Mouse (Mus musculus): ENCODE data around the gene Fam229a. TPM values are rescaled to one million over a fixed set of nuclear protein-coding genes. Genes with fewer than 3 reads are reported as not detected.

Gene Fam229a
- polyA plus RNA-seq, 1 experiment from 2014 or later = not detected

DNA sequence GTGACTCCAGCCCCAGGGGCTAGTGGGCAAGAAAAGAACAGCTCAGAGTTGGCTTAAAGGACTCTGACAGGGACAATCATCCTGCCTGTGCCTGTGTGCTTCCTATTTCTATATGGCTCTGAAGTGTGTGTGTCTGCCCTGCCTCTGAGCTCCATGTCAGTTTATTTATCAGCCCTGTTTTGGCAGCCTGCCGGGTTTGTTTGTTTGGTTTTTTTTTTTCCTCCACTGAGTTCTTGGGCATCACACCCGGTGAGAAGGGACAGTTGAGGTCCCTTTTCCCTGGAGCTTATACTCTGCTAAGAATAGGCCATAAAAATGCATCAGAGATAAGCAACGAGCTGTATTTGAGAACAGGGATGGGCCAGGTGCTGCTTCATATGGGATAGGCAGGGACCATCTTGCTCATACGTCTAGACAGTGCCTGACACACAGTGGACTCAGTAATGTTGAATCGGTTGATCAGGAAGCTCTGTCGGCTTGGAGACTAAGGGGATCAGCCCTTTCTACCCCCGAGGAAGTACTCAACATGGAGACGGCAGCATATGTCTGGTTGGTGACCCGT lies 11.4 kb downstream of the Fam229a start:
- Histone ChIP-seq H3K4me1 (ENCODE audit: control insufficient read depth, insufficient read depth, low read length) (peaks cover 12% of the 10 kb centered on the region), H3K4me3 (replicated peaks; ENCODE audit: low read length) (no peak overlapping the region), H3K9ac (ENCODE audit: low read length) (no peak overlapping the region), H3K36me3 (ENCODE audit: control insufficient read depth, insufficient read depth, low read length) (no peaks in the 10 kb centered on the region), H3K4me2 (ENCODE audit: low read depth, low read length) (no peak overlapping the region), H3K27ac (ENCODE audit: low read length) (peak overlapping the region; percentile 43; the same call in 1 of the 2 replicates), H3K27me3 (ENCODE audit: control insufficient read depth, insufficient read depth, low read length) (no peaks in the 10 kb centered on the region), H3K9me3 (replicated peaks; ENCODE audit: control insufficient read depth, low read length) (no peaks in the 10 kb centered on the region)
- ATAC-seq (ENCODE audit: insufficient read depth, low FRiP score) = no peak
- 42% methylated on average over 9 of the region's 9 CpGs for WGBS

DNA sequence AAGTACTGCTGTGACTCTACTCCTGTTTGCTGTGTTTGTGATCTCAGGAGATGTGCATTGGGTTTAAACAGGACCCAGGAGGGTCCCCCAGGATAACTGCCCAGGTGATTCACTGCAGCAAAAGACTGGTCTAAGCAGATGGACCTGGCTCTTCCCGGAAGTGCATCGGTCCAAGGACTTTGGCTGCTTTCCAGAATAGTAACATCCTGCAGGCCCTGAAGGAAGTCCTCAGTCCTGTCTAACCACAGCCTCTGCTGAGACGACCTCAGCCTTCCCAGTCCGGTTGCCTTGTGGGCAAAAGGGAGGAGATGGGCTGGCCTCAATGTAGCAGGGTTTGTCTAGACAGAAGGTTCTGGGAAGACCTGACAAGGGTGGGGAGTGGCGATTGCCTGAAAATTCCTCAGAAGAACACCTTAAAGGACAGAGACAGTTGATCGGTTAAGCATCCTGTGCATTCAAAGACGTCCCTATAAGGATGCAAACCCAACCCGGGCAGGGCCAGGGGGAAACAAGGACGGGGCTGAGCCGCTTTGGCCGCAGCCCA lies 12.0 kb downstream of the Fam229a start:
- no peaks in the 10 kb centered on the region for H3K36me3 ChIP-seq (ENCODE audit: control insufficient read depth, insufficient read depth, low read length)
- no peak overlapping the region for H3K4me3 ChIP-seq (replicated peaks; ENCODE audit: low read length)
- WGBS = 52% methylated on average over 11 of the region's 11 CpGs
- no peak overlapping the region for H3K9ac ChIP-seq (ENCODE audit: low read length)
- H3K4me2 ChIP-seq (ENCODE audit: low read depth, low read length) = no peak overlapping the region
- no peaks in the 10 kb centered on the region for H3K9me3 ChIP-seq (replicated peaks; ENCODE audit: control insufficient read depth, low read length)
- no peaks in the 10 kb centered on the region for H3K27me3 ChIP-seq (ENCODE audit: control insufficient read depth, insufficient read depth, low read length)
- H3K27ac ChIP-seq (ENCODE audit: low read length) = peak overlapping the region; percentile 43; the same call in 1 of the 2 replicates
- ATAC-seq (ENCODE audit: insufficient read depth, low FRiP score) = no peak
- peaks cover 15% of the 10 kb centered on the region for H3K4me1 ChIP-seq (ENCODE audit: control insufficient read depth, insufficient read depth, low read length)

DNA sequence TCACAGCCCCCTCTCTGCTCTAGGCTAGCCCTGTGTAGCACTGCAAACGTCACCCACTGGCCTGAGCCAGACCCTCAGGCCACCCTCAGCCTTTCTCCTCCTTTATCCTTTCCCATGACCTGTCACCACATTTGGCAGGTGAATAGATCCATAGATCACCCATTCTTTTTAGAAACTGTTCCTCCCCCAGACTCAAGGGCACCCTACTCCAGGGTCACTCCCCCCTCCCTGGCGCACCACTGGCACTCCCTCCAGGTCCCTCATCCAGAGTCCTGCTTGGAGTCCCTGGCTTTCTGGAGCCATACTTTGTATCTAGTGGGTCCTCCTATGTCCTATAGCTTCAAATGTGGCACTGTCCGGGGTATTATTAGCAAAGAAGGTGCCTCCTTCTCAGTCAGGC lies 14.5 kb downstream of the Fam229a start:
- 83% methylated on average over 3 of the region's 3 CpGs for WGBS
- Histone ChIP-seq H3K4me3 (replicated peaks; ENCODE audit: low read length) (no peak overlapping the region), H3K27ac (ENCODE audit: low read length) (no peak overlapping the region), H3K9ac (ENCODE audit: low read length) (no peak overlapping the region), H3K4me1 (ENCODE audit: control insufficient read depth, insufficient read depth, low read length) (peaks cover 21% of the 10 kb centered on the region), H3K9me3 (replicated peaks; ENCODE audit: control insufficient read depth, low read length) (no peaks in the 10 kb centered on the region), H3K27me3 (ENCODE audit: control insufficient read depth, insufficient read depth, low read length) (no peaks in the 10 kb centered on the region), H3K4me2 (ENCODE audit: low read depth, low read length) (no peak overlapping the region), H3K36me3 (ENCODE audit: control insufficient read depth, insufficient read depth, low read length) (no peaks in the 10 kb centered on the region)
- ATAC-seq (ENCODE audit: insufficient read depth, low FRiP score) = no peak

DNA sequence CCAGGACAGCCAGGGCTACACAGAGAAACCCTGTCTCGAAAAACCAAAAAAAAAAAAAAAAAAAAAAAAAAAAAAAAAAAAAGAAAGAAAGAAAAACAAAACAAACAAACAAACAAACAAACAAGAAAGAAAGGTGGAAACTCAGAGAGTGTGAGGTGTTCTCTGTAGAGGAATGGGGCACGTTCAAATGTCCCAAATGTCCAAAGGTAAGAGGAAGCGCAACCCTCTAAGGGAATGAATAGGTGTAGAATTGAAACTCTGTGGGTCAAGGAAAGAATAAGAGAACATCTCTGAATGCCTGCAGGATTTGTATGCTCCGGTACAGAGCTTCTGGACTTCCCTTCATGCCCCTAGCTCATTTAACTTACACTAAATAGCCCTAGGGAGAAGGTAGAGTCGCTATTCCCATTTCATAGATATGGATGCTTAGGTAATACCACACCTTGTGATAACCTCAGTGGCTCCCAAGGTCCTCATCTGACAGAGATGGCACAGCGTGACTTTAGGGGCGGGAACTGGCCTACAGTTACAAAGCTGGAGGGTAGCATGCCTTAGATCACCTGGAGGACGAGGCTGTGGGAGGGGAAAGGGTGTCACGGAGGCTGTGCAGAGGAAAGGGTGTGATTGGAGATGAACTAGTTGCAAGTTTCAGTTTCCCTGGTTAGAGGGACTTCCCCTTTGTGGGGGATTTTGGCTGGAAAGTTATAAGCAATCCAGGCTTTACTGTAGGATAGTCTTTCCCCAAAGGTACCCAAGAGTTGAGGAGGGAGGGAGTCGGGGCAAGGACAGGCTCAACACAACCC lies 16.6 kb downstream of the Fam229a start:
- peaks cover 11% of the 10 kb centered on the region; the same call in 1 of the 2 replicates for H3K4me1 ChIP-seq (ENCODE audit: control insufficient read depth, insufficient read depth, low read length)
- no peak for ATAC-seq (ENCODE audit: insufficient read depth, low FRiP score)
- no peak overlapping the region for H3K4me2 ChIP-seq (ENCODE audit: low read depth, low read length)
- H3K36me3 ChIP-seq (ENCODE audit: control insufficient read depth, insufficient read depth, low read length) = no peaks in the 10 kb centered on the region
- H3K4me3 ChIP-seq (replicated peaks; ENCODE audit: low read length) = no peak overlapping the region
- no peaks in the 10 kb centered on the region for H3K9me3 ChIP-seq (replicated peaks; ENCODE audit: control insufficient read depth, low read length)
- 0 out of 2 replicates have a peak overlapping the region, but pooled peaks have one; percentile 10 for H3K9ac ChIP-seq (ENCODE audit: low read length)
- WGBS = 49% methylated on average over 9 of the region's 10 CpGs
- H3K27ac ChIP-seq (ENCODE audit: low read length) = no peak overlapping the region
- no peaks in the 10 kb centered on the region for H3K27me3 ChIP-seq (ENCODE audit: control insufficient read depth, insufficient read depth, low read length)

DNA sequence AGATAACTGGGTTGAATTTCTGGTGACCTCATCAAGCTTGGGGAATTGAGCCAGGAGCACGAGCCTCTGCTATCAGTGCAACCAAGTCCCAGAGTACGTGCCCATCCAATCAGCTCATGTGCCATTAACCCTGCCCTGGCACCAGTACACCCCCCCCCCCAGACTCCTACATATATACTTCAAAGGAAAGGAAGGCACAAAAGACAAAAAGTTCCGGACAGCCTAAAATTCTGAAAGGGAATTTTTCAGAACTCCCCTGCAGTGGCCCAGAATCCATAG lies 17.2 kb downstream of the Fam229a start:
- Histone ChIP-seq H3K27me3 (ENCODE audit: control insufficient read depth, insufficient read depth, low read length) (no peaks in the 10 kb centered on the region), H3K36me3 (ENCODE audit: control insufficient read depth, insufficient read depth, low read length) (no peaks in the 10 kb centered on the region), H3K4me1 (ENCODE audit: control insufficient read depth, insufficient read depth, low read length) (peaks cover 12% of the 10 kb centered on the region), H3K4me3 (replicated peaks; ENCODE audit: low read length) (no peak overlapping the region), H3K4me2 (ENCODE audit: low read depth, low read length) (no peak overlapping the region), H3K27ac (ENCODE audit: low read length) (no peak overlapping the region), H3K9me3 (replicated peaks; ENCODE audit: control insufficient read depth, low read length) (no peaks in the 10 kb centered on the region), H3K9ac (ENCODE audit: low read length) (no peak overlapping the region)
- no peak for ATAC-seq (ENCODE audit: insufficient read depth, low FRiP score)
- 62% methylated on average over 3 of the region's 3 CpGs for WGBS

DNA sequence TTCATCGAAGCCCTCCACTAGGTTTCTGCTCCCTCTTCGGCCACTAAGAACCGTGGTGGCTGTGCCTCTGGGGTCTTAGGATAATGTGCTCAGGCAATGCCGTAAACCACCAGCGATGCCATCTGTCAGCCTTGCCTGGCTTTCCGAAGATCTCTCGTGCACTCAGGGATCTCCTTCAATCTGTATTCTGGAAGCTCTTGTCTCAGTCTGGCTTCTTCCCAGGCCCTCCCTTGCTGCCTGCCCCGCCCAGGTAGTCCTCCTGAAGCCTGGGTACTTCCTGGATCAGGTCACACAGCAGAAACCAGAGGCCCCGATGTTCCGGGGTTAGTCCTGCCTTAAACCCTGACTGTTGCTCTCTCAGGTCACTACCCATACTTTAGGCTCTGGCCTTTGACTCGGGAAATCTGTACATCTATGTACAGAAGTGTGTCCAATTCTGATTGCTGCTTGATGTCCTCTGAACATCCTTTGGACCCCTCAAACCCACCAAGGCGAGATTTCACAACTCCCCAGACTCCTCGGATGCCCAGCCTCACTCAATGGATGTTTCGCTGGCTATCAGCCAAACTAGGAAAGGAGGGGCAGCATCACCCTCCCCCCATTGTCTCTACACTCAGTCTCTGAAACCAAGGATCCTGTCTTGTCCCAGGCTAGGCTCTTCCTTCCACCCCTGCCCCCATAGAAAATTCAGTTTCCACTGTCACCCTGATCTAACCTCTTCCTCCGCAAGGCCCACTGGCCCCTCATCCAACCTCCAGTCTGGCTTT lies 18.0 kb downstream of the Fam229a start:
- 60% methylated on average over 15 of the region's 15 CpGs for WGBS
- Histone ChIP-seq H3K27me3 (ENCODE audit: control insufficient read depth, insufficient read depth, low read length) (no peaks in the 10 kb centered on the region), H3K36me3 (ENCODE audit: control insufficient read depth, insufficient read depth, low read length) (no peaks in the 10 kb centered on the region), H3K4me3 (replicated peaks; ENCODE audit: low read length) (no peak overlapping the region), H3K27ac (ENCODE audit: low read length) (no peak overlapping the region), H3K4me2 (ENCODE audit: low read depth, low read length) (no peak overlapping the region), H3K9ac (ENCODE audit: low read length) (no peak overlapping the region), H3K9me3 (replicated peaks; ENCODE audit: control insufficient read depth, low read length) (no peaks in the 10 kb centered on the region), H3K4me1 (ENCODE audit: control insufficient read depth, insufficient read depth, low read length) (peaks cover 14% of the 10 kb centered on the region)
- ATAC-seq (ENCODE audit: insufficient read depth, low FRiP score) = no peak

DNA sequence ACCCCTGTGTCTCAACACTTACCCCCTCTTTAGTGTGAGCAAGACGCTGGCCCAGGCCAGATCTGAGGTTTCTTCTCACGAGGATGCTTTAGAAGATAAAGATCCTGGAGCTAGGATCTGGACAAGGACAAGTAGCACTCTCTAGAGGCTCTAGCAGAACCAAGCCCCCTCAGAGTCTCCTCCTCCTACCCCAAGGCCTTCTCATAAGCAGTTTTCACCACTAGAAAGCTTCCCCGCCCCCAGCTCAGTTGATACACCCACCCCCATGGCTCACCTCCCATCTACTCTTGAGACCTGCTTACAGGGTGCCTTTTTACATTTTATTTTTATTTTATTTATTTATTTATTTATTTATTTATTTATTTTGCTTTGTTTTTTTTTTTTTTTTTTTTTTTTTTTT lies 18.7 kb downstream of the Fam229a start:
- no peaks in the 10 kb centered on the region for H3K36me3 ChIP-seq (ENCODE audit: control insufficient read depth, insufficient read depth, low read length)
- no peak overlapping the region for H3K9ac ChIP-seq (ENCODE audit: low read length)
- H3K9me3 ChIP-seq (replicated peaks; ENCODE audit: control insufficient read depth, low read length) = no peaks in the 10 kb centered on the region
- no peak for ATAC-seq (ENCODE audit: insufficient read depth, low FRiP score)
- no peaks in the 10 kb centered on the region for H3K27me3 ChIP-seq (ENCODE audit: control insufficient read depth, insufficient read depth, low read length)
- H3K27ac ChIP-seq (ENCODE audit: low read length) = no peak overlapping the region
- peaks cover 14% of the 10 kb centered on the region for H3K4me1 ChIP-seq (ENCODE audit: control insufficient read depth, insufficient read depth, low read length)
- whole genome bisulfite sequencing = 73% methylated on average over 3 of the region's 3 CpGs
- no peak overlapping the region for H3K4me2 ChIP-seq (ENCODE audit: low read depth, low read length)
- no peak overlapping the region for H3K4me3 ChIP-seq (replicated peaks; ENCODE audit: low read length)

DNA sequence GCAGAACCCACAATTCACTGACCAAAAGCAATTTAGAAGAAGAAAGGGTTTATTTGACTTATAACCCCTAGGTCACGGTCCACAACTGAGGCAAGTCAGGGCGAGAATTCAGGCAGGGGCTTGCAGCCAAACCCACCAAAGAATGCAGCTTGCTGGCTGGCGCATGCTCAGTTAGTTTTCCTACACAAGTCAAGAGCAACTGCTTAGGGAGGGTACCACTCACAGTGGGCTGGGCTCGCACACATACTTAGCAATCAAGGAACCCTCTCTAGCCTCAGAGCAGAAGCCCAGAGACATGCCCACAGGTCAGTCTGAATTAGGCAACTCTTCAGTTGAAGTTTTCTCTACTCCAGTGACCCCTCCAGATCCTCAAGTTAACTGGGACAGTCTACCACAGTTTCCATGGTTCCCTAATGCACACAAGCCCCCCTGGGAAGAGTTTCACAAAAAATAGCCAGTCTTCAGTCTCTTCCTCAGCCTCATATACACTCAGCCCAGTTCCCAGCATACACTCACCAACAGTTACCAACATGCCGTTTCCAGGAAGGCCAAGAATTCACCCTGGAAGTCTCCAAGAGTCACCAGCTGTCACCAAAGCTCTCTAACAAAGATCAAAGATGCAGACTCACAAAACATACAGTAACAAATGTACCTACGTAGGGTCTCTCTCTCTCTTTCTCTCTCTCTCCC lies 19.9 kb downstream of the Fam229a start:
- Histone ChIP-seq H3K27me3 (ENCODE audit: control insufficient read depth, insufficient read depth, low read length) (no peaks in the 10 kb centered on the region), H3K9me3 (replicated peaks; ENCODE audit: control insufficient read depth, low read length) (no peaks in the 10 kb centered on the region), H3K4me2 (ENCODE audit: low read depth, low read length) (no peak overlapping the region), H3K36me3 (ENCODE audit: control insufficient read depth, insufficient read depth, low read length) (no peaks in the 10 kb centered on the region), H3K4me1 (ENCODE audit: control insufficient read depth, insufficient read depth, low read length) (peaks cover 16% of the 10 kb centered on the region), H3K9ac (ENCODE audit: low read length) (no peak overlapping the region), H3K4me3 (replicated peaks; ENCODE audit: low read length) (no peak overlapping the region), H3K27ac (ENCODE audit: low read length) (0 out of 2 replicates have a peak overlapping the region, but pooled peaks have one; percentile 8)
- 60% methylated on average over 6 of the region's 6 CpGs for WGBS
- ATAC-seq (ENCODE audit: insufficient read depth, low FRiP score) = no peak

All from stomach, embryonic 16.5 days (tissue).